Comparison of ENCODE assay signal across 11 mouse cellular contexts in the genomic region with DNA sequence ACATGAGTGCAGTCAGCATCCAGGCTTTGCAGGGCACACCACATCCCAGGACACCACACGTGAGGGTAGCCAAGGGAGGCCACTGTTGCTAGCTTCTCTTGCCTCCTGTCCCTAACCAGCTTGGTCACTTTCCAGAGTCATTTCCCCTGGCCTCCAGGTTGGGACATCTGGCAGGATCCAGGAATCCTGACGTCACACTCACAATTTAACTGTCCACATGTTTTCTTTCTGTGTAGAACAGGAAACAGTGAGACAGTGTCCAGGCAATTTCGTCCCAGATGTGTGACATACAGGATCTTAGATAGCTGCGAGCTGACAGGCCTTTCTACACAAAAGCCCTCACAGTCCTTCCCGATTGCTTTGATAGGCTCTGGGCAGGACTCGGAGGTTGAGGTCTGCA. TPM values are rescaled to one million over a fixed set of nuclear protein-coding genes. Genes with fewer than 3 reads are reported as not detected.
DNase-seq lines count a peak whose midpoint lies in the region; ATAC-seq and TF ChIP-seq lines count a peak whose summit lies in the region.
"Had no signal": no experiment of that assay in that cellular context is flagged by ENCODE, and none has a peak within 500 bp of the region (broad histone marks: within the 10 kb centered on the region; RNA-seq: fewer than 3 reads in every experiment).

No protein-coding gene starts in this region.

- no peak for TF ChIP-seq CTCF in lung, postnatal 0 days (IDR thresholded peaks at IDR 0.05)
- TF ChIP-seq CTCF in heart, postnatal 0 days (IDR thresholded peaks at IDR 0.05; ENCODE audit: low read depth) = no peak

- no peak overlapping the region for H3K4me3 ChIP-seq in forebrain, embryonic 10.5 days
- no peak overlapping the region for H3K4me3 ChIP-seq in forebrain, embryonic 14.5 days (ENCODE audit: low read depth, low read length)
- H3K4me3 ChIP-seq in lung, postnatal 0 days (ENCODE audit: low read depth, low read length) = no peak overlapping the region
- no peak overlapping the region for H3K4me3 ChIP-seq in heart, postnatal 0 days (ENCODE audit: low read depth, low read length)
- H3K4me3 ChIP-seq in stomach, embryonic 16.5 days (replicated peaks; ENCODE audit: low read length) = no peak overlapping the region
- H3K4me3 ChIP-seq: embryonic facial prominence, embryonic 15.5 days had no signal

- no peaks in the 10 kb centered on the region for H3K36me3 ChIP-seq in forebrain, embryonic 10.5 days (replicated peaks)
- no peaks in the 10 kb centered on the region for H3K36me3 ChIP-seq in forebrain, embryonic 14.5 days (ENCODE audit: control insufficient read depth, insufficient read depth, low read length)
- no peaks in the 10 kb centered on the region for H3K36me3 ChIP-seq in lung, postnatal 0 days (ENCODE audit: insufficient read depth, low read length)
- no peaks in the 10 kb centered on the region for H3K36me3 ChIP-seq in heart, postnatal 0 days (replicated peaks; ENCODE audit: control insufficient read depth, insufficient read depth, low read length)
- no peaks in the 10 kb centered on the region for H3K36me3 ChIP-seq in stomach, embryonic 16.5 days (ENCODE audit: control insufficient read depth, insufficient read depth, low read length)
- H3K36me3 ChIP-seq: embryonic facial prominence, embryonic 15.5 days had no signal

- TF ChIP-seq EP300 in lung, postnatal 0 days (IDR thresholded peaks at IDR 0.05) = no peak
- peak; percentile 44; the same call in 1 of the 2 replicates for TF ChIP-seq EP300 in heart, postnatal 0 days (IDR thresholded peaks at IDR 0.05; ENCODE audit: low read depth)

- H3K27me3 ChIP-seq in forebrain, embryonic 10.5 days (ENCODE audit: poor library complexity, severe bottlenecking) = peaks cover 27% of the 10 kb centered on the region
- no peaks in the 10 kb centered on the region for H3K27me3 ChIP-seq in forebrain, embryonic 14.5 days (replicated peaks; ENCODE audit: control insufficient read depth, insufficient read depth, low read length)
- H3K27me3 ChIP-seq in lung, postnatal 0 days (replicated peaks; ENCODE audit: insufficient read depth, low read length) = no peaks in the 10 kb centered on the region
- no peaks in the 10 kb centered on the region for H3K27me3 ChIP-seq in heart, postnatal 0 days (ENCODE audit: control insufficient read depth, insufficient read depth, low read length)
- no peaks in the 10 kb centered on the region for H3K27me3 ChIP-seq in stomach, embryonic 16.5 days (ENCODE audit: control insufficient read depth, insufficient read depth, low read length)
- H3K27me3 ChIP-seq: embryonic facial prominence, embryonic 15.5 days had no signal

- peak overlapping the region; percentile 62 for H3K27ac ChIP-seq in forebrain, embryonic 10.5 days
- H3K27ac ChIP-seq in forebrain, embryonic 14.5 days (ENCODE audit: low read depth, low read length) = no peak overlapping the region
- H3K27ac ChIP-seq in lung, postnatal 0 days (ENCODE audit: low read length) = no peak overlapping the region
- peak overlapping the region; percentile 57 for H3K27ac ChIP-seq in heart, postnatal 0 days (ENCODE audit: low read depth)
- H3K27ac ChIP-seq in stomach, embryonic 16.5 days (ENCODE audit: low read length) = no peak overlapping the region
- H3K27ac ChIP-seq: embryonic facial prominence, embryonic 15.5 days had no signal

- ATAC-seq in forebrain, embryonic 14.5 days = no peak
- peak; percentile 52 for ATAC-seq in lung, postnatal 0 days
- no peak; the same call in 1 of the 2 replicates for ATAC-seq in heart, postnatal 0 days (ENCODE audit: insufficient read depth, low read depth)
- ATAC-seq in stomach, embryonic 16.5 days (ENCODE audit: insufficient read depth, low FRiP score) = peak; percentile 5; the same call in 1 of the 2 replicates
- no peak for ATAC-seq in frontal cortex, adult (ENCODE audit: low TSS enrichment)
- ATAC-seq: forebrain, postnatal 0 days had no signal

- no peak overlapping the region for H3K9ac ChIP-seq in forebrain, embryonic 14.5 days (ENCODE audit: low read length)
- H3K9ac ChIP-seq in lung, postnatal 0 days (replicated peaks; ENCODE audit: low read depth) = no peak overlapping the region
- no peak overlapping the region for H3K9ac ChIP-seq in heart, postnatal 0 days (replicated peaks; ENCODE audit: low read depth, low read length)
- H3K9ac ChIP-seq in stomach, embryonic 16.5 days (ENCODE audit: low read length) = 0 out of 2 replicates have a peak overlapping the region, but pooled peaks have one; percentile 21
- H3K9ac ChIP-seq: embryonic facial prominence, embryonic 15.5 days; forebrain, postnatal 0 days had no signal

- no peak overlapping the region for H3K4me2 ChIP-seq in forebrain, embryonic 14.5 days (ENCODE audit: low read length)
- no peak overlapping the region for H3K4me2 ChIP-seq in lung, postnatal 0 days (replicated peaks; ENCODE audit: low read depth, low read length)
- H3K4me2 ChIP-seq in heart, postnatal 0 days (ENCODE audit: low read depth, low read length) = no peak overlapping the region
- H3K4me2 ChIP-seq in stomach, embryonic 16.5 days (ENCODE audit: low read depth, low read length) = no peak overlapping the region
- H3K4me2 ChIP-seq: embryonic facial prominence, embryonic 15.5 days had no signal

- WGBS in forebrain, embryonic 10.5 days = 66% methylated on average over 6 of the region's 6 CpGs
- WGBS in forebrain, embryonic 14.5 days = 82% methylated on average over 6 of the region's 6 CpGs
- WGBS in lung, postnatal 0 days = 53% methylated on average over 6 of the region's 6 CpGs
- WGBS in heart, postnatal 0 days = 32% methylated on average over 6 of the region's 6 CpGs
- WGBS in stomach, embryonic 16.5 days = 49% methylated on average over 6 of the region's 6 CpGs

- H3K9me3 ChIP-seq in forebrain, embryonic 10.5 days = peaks cover 3% of the 10 kb centered on the region
- H3K9me3 ChIP-seq in forebrain, embryonic 14.5 days (replicated peaks; ENCODE audit: control insufficient read depth, low read length) = no peaks in the 10 kb centered on the region
- H3K9me3 ChIP-seq in lung, postnatal 0 days (ENCODE audit: low read length) = no peaks in the 10 kb centered on the region
- H3K9me3 ChIP-seq in heart, postnatal 0 days (replicated peaks; ENCODE audit: control insufficient read depth, low read length) = no peaks in the 10 kb centered on the region
- 0 out of 2 replicates have a peak, but pooled peaks cover 3% of the 10 kb centered on the region for H3K9me3 ChIP-seq in stomach, embryonic 16.5 days (replicated peaks; ENCODE audit: control insufficient read depth, low read length)

- DNase-seq in forebrain, embryonic 10.5 days (ENCODE audit: extremely low spot score, low spot score) = no peak
- DNase-seq in forebrain, embryonic 14.5 days (ENCODE audit: low spot score) = no peak
- peak; percentile 36 for DNase-seq in lung, postnatal 0 days (ENCODE audit: low spot score)
- no peak for DNase-seq in lung, postnatal 4 days
- peak; percentile 75 for DNase-seq in heart, postnatal 0 days (ENCODE audit: low spot score)
- no peak for DNase-seq in gastrocnemius, postnatal 36 days
- DNase-seq: cerebellum, adult 2 months; forebrain, postnatal 0 days had no signal

- intact Hi-C loops in gastrocnemius, postnatal 36 days (cut with DNase I) = no loop called here

- H3K4me1 ChIP-seq in forebrain, embryonic 10.5 days = peaks cover 48% of the 10 kb centered on the region
- no peaks in the 10 kb centered on the region for H3K4me1 ChIP-seq in forebrain, embryonic 14.5 days (ENCODE audit: control insufficient read depth, insufficient read depth, low read length)
- no peaks in the 10 kb centered on the region for H3K4me1 ChIP-seq in lung, postnatal 0 days (ENCODE audit: insufficient read depth, low read depth, low read length)
- H3K4me1 ChIP-seq in heart, postnatal 0 days (ENCODE audit: control insufficient read depth, insufficient read depth) = peaks cover 10% of the 10 kb centered on the region
- H3K4me1 ChIP-seq in stomach, embryonic 16.5 days (ENCODE audit: control insufficient read depth, insufficient read depth, low read length) = 0 out of 2 replicates have a peak, but pooled peaks cover 4% of the 10 kb centered on the region

RNA-seq across cellular contexts. Expression of a gene that starts 41.6 kb away (rescaled TPM):
- 71.1 and 73.6 TPM in 2 replicates for polyA plus RNA-seq in forebrain, embryonic 10.5 days (2016; fragmentation: Nextera tagmentation; extraction: Ambion mirVana)
- 33.2 and 40.1 TPM in 2 replicates for polyA plus RNA-seq in forebrain, embryonic 14.5 days (2014; fragmentation: Nextera tagmentation; extraction: Ambion mirVana)
- polyA plus RNA-seq in lung, postnatal 0 days (2015; fragmentation: Nextera tagmentation; extraction: Ambion mirVana) = 10.8 and 13.6 TPM in 2 replicates
- 86.5 and 94.0 TPM in 2 replicates for total RNA-seq in heart, postnatal 0 days (2014; rRNA removed; ENCODE audit: low replicate concordance)
- 51.9 and 54.8 TPM in 2 replicates for polyA plus RNA-seq in heart, postnatal 0 days (2015; fragmentation: Nextera tagmentation; extraction: Ambion mirVana)
- 119 and 124 TPM in 2 replicates for polyA plus RNA-seq in stomach, embryonic 16.5 days (2015; fragmentation: Nextera tagmentation; extraction: Ambion mirVana)
- 10 to 100 TPM in 1 of 2 experiments, 1 to 10 TPM in 1; 7.9 to 10.5 TPM for total RNA-seq in gastrocnemius, postnatal 36 days (2021)

Comparison
In these comparisons a context has a peak if more than half of its experiments do, and no peak if none do; other contexts are left out.
1. DNase-seq: peak in lung, postnatal 0 days (single experiment) and heart, postnatal 0 days (single experiment); none in forebrain, embryonic 10.5 days (single experiment), forebrain, embryonic 14.5 days (single experiment), lung, postnatal 4 days (0 of 2) and gastrocnemius, postnatal 36 days (0 of 2).
2. H3K27ac ChIP-seq: peak in forebrain, embryonic 10.5 days (single experiment) and heart, postnatal 0 days (single experiment); none in forebrain, embryonic 14.5 days (single experiment), lung, postnatal 0 days (single experiment) and stomach, embryonic 16.5 days (single experiment).
3. ATAC-seq: peak in lung, postnatal 0 days (single experiment) and stomach, embryonic 16.5 days (single experiment); none in forebrain, embryonic 14.5 days (single experiment), heart, postnatal 0 days (single experiment) and frontal cortex, adult (single experiment).